Mouse (Mus musculus) neural tube, embryonic 11.5 days (tissue): ENCODE results near the gene Gm10985. TPM values are rescaled to one million over a fixed set of nuclear protein-coding genes. Genes with fewer than 3 reads are reported as not detected.

Source experiments
- polyA plus RNA-seq: library from polyadenylated mRNA; unstranded; fragments of >200 nt; fragmentation: Nextera tagmentation; extraction: Ambion mirVana; gene quantifications from 2 replicates; pipeline ENCODE4 v1.2.1, GENCODE M21; 2014

The Gm10985 gene
- polyA plus RNA-seq, 1 experiment from 2014 or later, result not detected

Other genes starting within 250 kb of the Gm10985 start
- 2.9 and 3.5 TPM in 2 replicates for gene Frem2, start 187.7 kb upstream of the Gm10985 start, polyA plus RNA-seq
- 105 and 106 TPM in 2 replicates for gene Ufm1, start 18.7 kb downstream of the Gm10985 start, polyA plus RNA-seq